Mouse (Mus musculus): ENCODE measurements at regions not wholly inside any gene's neighbourhood (a gene's known extent, or its start where the extent isn't known, plus 50 kb on each side); places are given as distances from the start of the nearest gene placed in this dataset.

DNA sequence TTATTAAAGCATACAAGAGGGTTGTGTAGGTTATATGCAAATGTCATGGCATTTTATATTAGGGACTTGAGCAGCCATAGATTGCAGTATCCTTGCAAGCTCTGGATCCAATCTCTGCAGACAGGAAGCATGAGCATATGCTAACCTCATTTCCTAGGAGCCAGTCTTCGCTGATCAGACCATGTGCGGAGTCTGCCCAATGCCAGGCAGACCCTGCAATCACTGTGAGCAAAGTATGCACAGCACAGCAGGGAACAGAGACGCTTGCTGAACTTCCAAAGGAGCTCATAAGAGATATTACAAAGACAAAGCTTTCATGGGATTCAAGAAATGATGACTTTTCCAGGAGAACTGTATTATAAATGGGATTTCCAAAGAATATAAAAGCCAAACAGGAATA is 65.2 kb upstream of the Fbxl4 start:
- no peak for DNase-seq (ENCODE audit: low spot score in 2 of 2)

GRCm38 (mm10) chr4:22300206-22300605 is 57.1 kb upstream of the Fbxl4 start:
- no peak for DNase-seq (ENCODE audit: low spot score in 2 of 2)

GRCm38 (mm10) chr4:22301148-22301942 is 56.0 kb upstream of the Fbxl4 start:
- no peak for DNase-seq (ENCODE audit: low spot score in 2 of 2)

DNA sequence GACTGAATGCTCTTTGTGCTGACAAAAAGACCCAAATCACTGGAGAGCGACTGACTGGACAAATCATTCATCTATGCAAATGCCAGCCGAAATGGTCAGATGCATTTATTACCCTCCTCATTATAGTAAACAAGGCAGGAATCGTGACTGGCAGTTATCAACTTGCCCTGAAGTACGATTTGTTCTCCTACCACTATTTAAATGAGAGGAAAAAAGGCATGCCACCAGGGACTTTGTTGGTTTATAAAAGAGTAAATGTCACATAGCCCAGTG is 55.5 kb upstream of the Fbxl4 start:
- no peak for DNase-seq (ENCODE audit: low spot score in 2 of 2)

DNA sequence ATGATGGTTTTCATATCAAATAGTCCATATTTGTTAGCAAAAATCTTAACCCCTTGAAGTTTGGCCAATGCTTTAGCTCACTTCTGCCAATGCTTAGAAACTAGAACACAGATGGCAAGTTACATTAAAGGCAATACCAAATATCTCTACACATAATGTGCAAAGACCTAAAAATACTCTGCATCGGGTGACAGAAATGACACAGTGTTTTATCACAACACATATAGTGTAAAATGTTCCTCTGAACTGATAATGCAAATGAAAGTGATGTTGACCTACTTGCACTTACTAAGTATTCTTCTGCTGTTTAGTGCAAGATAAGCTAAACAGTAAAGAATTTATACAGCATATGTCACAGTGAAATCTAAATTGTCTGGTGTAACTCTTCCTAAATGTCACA is 55.1 kb upstream of the Fbxl4 start:
- no peak for DNase-seq (ENCODE audit: low spot score in 2 of 2)
